Mouse (Mus musculus): ENCODE measurements around the gene Lamc3.

Lamc3 gene

GRCm38 (mm10) chr2:31887030-31887429 is at the start of gene Lamc3:
Gene Lamc3 (plus strand): TSS chr2:31887291.
- DNase-seq (ENCODE audit: low spot score): no peak

DNA sequence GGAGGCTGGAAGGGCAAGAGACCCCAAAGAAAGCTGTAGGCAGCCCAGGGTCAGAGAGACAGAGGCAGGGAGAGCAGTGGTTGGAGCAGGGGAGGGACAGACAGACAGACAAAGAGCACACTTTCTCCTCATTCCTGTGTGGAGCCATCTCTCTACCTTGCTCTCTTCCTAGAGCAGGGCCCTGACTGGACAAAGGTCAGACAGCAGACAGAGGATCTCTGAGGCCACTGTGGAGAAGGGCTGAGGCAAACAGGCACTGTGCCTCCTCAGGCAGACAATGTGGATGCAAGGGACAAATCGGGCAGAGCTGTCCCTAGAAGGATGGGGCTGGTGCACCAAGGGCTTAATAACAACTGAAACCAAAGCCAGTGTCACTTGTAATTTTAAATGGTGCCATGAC is 48.2 kb upstream of the Lamc3 start:
- no peak for DNase-seq (ENCODE audit: low spot score)

DNA sequence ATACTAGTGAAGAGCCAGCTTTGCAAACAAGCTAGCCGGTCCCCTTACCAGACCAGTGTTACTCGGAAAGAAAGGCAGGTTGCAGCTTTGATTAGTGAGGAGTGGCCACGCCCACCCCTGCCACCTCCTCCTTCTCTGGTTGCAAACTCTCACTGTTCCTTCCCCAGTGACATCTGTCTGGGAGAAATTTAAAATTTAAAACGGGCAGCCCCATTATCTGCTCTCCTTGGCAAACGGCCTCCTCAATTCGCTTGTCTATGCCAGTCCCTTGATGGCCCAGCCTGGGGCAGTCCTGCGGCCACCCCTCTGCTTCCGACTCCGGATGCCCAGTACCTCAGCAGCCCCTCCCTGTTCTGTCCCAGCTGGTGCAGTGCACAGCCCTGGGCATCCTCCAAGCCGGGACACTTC is 42.4 kb upstream of the Lamc3 start:
- no peak for DNase-seq (ENCODE audit: low spot score)

GRCm38 (mm10) chr2:31845512-31845895 is 41.6 kb upstream of the Lamc3 start:
- no peak for DNase-seq (ENCODE audit: low spot score)

DNA sequence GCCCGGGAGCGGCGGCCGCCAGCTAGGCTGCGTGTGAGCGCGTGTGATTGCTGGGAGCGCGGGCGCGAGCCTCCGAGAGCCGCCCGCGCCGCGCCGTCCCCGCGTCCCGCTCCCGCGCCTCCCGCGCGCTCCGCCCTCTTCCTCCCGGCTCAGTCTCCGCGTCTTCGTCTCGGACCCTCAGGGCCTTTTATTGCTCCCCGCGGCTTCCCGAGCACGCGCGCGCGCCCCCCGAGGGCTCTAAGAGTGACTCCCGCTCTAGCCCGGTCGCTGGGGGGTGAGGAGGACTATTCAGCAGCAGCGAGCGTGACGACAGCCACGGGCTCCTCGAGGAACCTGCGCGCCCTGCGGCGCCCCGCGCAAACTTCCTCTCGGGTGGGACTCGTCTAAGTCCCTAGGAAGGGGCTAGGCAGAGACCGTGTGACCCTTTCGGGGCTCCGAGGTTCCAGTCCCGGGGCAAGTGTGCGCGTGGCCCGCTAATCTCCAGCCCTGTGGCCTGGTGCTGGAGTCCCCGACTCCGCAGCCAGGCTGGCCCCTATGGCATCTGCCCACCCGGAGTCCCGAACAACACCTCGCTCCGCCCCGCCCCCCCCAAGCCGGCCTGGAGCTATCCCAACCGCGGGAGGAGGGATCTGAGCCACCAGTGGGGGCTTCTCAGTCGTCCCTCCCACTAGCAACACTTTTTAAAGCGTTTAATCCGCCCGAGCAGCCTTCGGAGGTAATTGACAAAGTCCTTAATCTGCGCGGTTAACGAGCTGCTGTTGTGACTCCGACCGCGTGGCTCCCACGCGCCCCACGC is 41.0 kb upstream of the Lamc3 start, which contains the start of gene Fibcd1:
Gene Fibcd1, minus strand, starts transcription at position 110 of the 796 bp plus-strand sequence.
- DNase-seq (ENCODE audit: low spot score): no peak

DNA sequence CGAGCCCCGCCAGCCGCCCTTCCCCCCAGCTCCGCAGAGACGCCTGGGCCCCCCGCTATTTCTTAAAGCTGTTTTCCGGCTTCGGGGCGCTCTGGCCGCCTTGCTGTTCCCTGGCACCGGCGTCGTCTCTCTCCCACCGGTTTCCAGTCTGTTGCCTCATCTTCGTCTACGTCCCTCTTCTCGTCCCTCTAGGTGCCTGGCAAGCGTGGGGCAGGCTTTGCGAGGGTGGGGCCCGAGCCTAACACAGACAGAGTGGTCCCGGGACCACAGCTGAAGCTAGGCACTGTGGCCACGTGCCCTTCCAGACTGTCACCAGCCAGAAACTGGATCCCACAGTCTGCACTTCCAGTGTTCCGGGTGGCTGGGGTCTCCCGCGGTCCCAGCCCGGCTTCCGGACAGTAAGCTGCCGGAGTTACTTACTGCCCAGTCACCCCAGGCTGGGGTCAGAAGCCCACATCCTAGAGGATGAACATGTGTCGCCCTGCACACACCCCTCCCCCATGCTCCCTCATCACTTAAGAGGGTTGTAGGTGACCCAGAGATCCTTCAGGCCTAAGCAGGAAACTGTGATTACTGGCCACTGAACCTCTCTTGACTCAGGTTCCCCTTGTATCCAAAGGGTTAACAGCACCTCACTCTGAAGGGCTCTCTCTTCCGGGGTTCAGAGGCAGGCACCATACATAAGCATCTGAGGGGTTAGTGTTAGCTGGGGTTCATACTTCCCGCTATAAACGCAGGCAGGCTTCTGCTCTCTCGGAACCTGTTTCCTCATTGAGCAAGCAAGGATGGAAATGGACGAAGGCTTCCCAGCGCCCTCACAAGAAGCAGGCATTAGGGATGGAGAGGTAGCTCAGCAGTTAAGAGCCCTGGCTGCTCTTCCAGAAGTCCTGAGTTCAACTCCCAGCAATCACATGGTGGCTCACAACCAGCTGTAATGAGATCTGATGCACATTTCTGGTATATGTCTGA is 40.1 kb upstream of the Lamc3 start:
- no peak for DNase-seq (ENCODE audit: low spot score)

- DNase-seq (ENCODE audit: low spot score): no peak
Observed at GRCm38 (mm10) chr2:31847908-31848307, 39.2 kb upstream of the Lamc3 start.

DNA sequence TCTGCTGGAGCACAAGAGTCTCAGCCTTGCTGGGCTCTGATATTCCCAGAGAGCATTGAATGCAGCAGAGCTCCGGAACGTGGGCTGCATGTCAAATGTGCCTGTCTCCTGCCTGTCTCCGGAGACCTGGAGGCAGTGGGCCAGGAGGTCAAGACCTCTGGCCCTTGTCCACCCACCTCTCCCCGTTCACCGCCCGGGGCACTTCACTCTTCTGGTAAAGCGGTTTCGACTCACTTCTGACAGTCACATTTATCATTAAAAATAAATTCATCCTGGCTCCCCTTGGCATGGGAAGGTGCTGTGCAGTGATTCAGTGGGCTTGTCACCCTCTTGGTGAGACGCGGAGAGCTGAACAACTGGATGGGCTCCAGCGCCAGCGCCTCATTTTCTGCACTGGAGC is 37.0 kb upstream of the Lamc3 start:
- no peak for DNase-seq (ENCODE audit: low spot score)

GRCm38 (mm10) chr2:31855991-31856390 is 31.1 kb upstream of the Lamc3 start:
- DNase-seq (ENCODE audit: low spot score): no peak

GRCm38 (mm10) chr2:31857180-31857579 is 29.9 kb upstream of the Lamc3 start:
- DNase-seq (ENCODE audit: low spot score): no peak

- no peak for DNase-seq (ENCODE audit: low spot score)
Observed at GRCm38 (mm10) chr2:31858500-31858899, 28.6 kb upstream of the Lamc3 start.

DNA sequence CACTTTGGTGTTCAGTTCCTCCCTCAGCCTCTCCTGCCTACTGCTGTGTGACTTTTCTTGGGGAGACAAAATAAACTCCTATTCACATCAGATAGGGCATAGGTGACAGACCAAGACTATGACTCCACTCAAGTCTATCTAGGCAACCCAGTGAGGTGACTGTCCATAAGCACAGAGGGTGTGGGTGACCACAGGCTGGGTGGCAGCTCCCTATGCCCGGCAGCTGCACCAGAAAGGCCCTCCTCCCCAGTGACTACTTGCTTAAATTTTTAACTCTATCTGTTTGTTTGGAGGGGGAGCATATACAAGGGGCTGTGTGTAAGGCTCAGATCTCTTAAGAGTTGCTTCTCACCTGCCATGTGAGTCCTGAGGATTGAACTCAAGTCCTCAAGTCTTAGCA is 24.2 kb upstream of the Lamc3 start:
- no peak for DNase-seq (ENCODE audit: low spot score)

DNA sequence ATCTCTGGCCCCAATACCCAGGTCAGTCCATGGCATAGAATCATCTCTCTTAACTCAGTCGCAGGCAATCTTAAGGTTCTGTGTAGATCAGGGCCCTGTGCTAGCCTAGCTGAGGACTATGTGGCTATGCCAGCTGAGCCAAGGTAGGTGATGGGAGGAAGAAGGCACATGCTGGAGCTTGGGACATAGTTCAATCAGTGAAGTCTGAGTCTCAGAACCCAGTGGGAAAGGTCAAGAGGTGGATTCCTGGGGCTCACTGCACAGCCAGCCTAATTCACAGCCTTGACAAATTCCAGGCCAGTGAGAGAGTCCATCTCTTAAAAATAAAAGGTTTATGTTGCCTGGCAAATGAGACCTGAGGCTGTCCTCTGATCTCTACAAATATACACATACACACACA is 23.3 kb upstream of the Lamc3 start:
- DNase-seq (ENCODE audit: low spot score): no peak

DNA sequence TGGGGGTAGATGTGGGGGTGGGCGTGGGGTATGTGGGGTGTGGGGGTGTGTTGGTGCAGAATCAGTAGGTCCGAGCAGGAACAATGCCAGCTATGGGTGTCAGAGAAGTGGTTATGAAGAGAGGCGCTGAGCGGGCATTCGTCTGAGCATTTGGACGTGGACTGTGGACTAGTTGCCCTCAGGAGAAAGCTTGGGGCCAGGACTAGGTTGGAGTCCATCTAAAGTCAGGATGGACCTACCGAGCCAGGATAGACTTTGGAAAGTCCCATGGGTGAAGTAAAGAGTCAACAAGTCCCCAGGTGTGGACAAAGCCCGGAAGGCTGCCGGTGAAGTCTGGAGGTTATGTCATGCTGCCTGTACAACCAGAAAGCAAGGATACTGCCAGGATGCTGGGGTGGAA is 22.2 kb upstream of the Lamc3 start:
- no peak for DNase-seq (ENCODE audit: low spot score)

DNA sequence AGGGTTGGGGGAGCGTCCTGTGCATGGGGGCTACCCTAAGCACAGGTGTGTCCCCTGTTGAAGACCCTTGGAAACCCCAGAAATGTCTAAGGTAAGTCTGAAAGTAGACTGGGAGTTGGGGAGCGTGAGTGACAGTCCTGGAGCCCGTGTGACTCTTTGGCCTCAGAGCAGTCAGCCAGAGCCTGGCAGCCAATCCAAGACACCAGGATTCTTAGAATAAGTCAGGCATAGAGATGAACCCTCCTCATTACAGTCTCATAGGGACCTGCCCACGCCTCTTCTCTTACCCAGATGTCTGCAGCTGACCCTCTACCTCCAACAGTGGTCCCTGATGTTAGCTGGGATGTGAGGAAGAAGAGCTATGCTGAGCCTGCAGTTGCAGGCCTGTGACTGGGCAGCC is 21.8 kb upstream of the Lamc3 start:
- no peak for DNase-seq (ENCODE audit: low spot score)

DNA sequence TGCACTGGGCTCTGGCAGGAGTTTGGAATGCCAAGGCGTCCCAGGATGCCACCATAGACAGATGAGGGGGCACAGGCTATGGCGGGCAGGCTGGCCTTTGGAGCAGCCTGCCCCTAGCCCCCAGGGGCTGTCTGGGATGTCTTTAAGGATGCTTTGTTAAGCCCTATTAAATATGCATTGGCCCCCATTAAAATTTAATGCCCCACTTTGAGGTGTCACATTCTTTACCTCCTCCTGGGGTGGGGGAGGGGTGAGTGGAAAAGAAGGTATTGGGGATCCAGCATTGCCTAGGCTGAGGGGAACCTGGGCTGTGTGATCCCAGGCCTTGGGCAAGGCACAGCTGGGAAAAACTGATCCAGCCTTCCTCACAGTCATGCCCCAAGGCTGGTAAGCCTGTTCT is 21.3 kb upstream of the Lamc3 start:
- DNase-seq (ENCODE audit: low spot score): no peak

DNA sequence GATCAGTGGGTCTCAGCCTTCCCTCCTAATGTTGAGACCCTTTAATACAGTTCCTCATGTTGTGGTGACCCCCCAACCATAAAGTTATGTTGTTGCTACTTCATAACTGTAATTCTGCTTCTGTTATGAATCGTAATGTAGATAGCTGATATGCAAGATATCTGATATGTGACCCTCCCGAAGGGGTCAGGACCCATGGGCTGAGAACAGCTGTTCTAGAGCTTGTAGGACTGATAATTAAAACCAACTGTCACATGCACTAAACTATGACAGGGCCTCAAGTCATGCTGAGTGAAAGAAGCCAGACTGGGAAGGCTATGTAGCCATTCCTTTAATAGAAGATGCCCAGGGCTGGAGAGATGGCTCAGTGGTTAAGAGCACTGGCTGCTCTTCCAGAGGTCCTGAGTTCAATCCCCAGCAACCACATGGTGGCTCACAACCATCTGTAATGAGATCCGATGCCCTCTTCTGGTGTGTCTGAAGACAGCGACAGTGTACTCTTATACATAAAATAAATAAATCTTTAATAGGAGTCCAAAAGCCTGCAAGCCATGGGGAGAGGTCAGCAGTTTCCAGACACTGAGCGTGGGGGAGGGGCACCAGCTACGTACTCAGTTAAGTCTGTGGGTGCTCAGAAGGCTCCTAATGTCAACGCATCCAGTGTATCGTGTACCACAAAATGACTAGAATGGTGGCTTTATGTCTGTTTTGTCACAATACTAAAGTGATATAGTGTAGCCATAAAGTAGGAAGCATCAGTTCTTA is 19.1 kb upstream of the Lamc3 start:
- DNase-seq (ENCODE audit: low spot score): no peak

DNA sequence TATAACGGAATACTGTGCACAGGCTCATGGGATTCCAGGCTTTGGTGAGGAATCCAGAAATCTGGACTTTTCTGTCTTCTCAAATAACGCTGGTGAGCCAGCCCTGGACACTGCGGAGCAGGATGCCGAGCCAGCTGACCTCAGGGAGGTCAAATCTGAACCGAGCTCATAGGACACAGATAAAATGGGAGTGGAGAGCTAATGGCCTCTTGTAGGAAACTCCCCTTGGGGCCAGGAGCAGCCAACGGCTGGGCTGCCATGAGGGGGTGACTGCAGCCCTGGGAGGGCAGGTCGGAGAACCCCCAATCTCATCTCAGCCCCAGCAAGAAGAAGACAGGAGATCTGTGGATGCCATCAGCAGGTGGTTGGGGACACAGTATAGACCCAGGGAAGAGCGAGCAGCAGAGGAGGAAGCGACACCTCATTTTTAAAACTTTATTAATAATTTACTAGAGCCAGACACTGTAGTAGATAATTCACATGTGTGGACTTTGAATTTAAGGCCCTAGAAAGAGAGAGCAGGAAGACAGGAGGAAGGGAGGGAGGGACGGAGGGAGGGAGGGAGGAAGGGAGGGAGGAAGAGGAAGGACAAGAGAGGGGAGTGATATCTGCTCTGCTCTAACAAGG is 18.4 kb upstream of the Lamc3 start:
- no peak for DNase-seq (ENCODE audit: low spot score)

DNA sequence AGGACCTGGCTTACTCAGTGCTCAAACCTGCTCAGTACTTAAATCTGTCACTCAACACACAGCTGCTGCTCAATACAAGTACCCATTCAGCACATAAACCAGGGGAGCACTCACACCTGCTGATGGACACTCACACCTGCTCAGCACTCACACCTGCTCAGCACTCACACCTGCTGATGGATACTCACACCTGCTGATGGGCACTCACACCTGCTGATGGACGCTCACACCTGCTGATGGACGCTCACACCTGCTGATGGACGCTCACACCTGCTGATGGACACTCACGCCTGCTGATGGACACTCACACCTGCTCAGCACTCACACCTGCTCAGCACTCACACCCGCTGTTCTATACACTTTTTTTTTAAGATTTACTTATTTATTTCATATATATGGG is 17.4 kb upstream of the Lamc3 start:
- DNase-seq (ENCODE audit: low spot score): no peak

GRCm38 (mm10) chr2:31870683-31871082 is 16.4 kb upstream of the Lamc3 start:
- no peak for DNase-seq (ENCODE audit: low spot score)

DNA sequence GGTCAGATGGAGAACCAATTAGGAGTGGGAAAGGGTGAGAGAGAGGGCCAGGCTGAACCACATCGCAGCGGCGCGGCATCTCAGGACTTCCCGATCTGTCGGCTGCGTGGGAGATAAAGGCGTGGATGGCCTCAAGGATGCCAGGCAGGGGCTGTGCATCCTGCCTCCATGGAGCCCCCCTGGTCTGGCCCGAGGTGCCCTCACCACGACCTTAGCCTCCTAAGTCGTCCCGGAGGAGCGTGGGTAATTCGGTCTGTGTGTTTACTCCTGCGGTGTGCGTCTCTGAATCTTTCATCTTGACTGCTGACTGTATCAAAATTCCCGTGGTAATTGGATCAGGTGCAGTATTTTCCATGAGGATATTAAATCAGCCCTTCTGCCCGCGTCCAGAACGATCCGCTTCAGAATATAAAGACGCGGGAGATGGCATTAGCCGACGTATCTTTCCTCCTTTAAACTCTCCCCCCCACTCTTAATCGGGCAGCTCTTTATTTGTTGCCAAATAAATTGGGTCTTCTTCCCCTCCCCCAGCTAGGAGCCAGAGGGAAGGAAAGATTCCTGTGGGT is 12.7 kb upstream of the Lamc3 start:
- no peak for DNase-seq (ENCODE audit: low spot score)

DNA sequence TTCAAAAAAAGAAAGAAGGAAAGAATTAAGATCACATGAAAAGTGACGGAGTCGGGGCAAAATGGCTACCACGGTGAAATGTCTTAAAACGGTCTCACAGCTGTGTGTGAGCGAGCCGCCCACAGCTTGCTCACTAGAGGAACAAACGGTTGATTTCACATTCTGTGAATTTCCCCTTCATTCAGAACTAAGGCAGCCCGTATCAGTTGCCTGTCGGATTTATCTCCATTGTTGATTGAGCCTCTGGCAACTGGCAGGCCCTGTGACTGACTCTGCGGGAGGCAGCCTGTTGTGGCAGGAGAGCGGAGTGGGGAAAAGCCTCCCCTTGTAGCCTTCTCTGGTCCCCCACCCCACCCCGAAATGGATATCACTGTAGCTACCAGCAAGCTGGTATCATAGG is 10.6 kb upstream of the Lamc3 start:
- no peak for DNase-seq (ENCODE audit: low spot score)
